Mouse (Mus musculus) limb, embryonic 14.5 days (tissue): ENCODE results near the gene Nfil3. TPM values are rescaled to one million over a fixed set of nuclear protein-coding genes. Genes with fewer than 3 reads are reported as not detected.

Experiments
- ATAC-seq: fragments of 200-750 bp; cut with Nextera tagmentation; 2 replicates; pipeline ENCODE4 v1.8.0; 2017; ENCODE audit warnings: low read depth, moderate number of reproducible peaks, moderate TSS enrichment; ENCODE audit not compliant: low FRiP score
- DNase-seq: peaks from one replicate; pipeline ENCODE4 v3.0.0-alpha.2; 2015; ENCODE audit warnings: low spot score
- H3K27ac ChIP-seq: fragments of 300-500 bp; sonication (generic); replicated peaks from 2 replicates; pipeline ENCODE4 v1.5.1; 2014; ENCODE audit warnings: low read depth, mild to moderate bottlenecking, low read length, moderate library complexity, mixed read lengths
- H3K27me3 ChIP-seq: fragments of 300-500 bp; sonication (generic); 2 replicates; pipeline ENCODE4 v1.6.1; 2014; ENCODE audit warnings: low read length, mixed read lengths; ENCODE audit not compliant: control insufficient read depth, insufficient read depth
- H3K36me3 ChIP-seq: fragments of 300-500 bp; sonication (generic); 2 replicates; pipeline ENCODE4 v1.6.1; 2014; ENCODE audit warnings: mild to moderate bottlenecking, low read length, moderate library complexity, mixed read lengths; ENCODE audit not compliant: control insufficient read depth, insufficient read depth
- H3K4me1 ChIP-seq: fragments of 300-500 bp; sonication (generic); 2 replicates; pipeline ENCODE4 v1.6.1; 2014; ENCODE audit warnings: antibody characterized with exemption, low read length, mixed read lengths; ENCODE audit not compliant: control insufficient read depth, insufficient read depth
- H3K4me2 ChIP-seq: fragments of 300-500 bp; sonication (generic); replicated peaks from 2 replicates; pipeline ENCODE4 v1.6.1; 2014; ENCODE audit warnings: low read depth, mild to moderate bottlenecking, low read length, moderate library complexity; ENCODE audit not compliant: severe bottlenecking
- H3K4me3 ChIP-seq: fragments of 300-500 bp; sonication (generic); replicated peaks from 2 replicates; pipeline ENCODE4 v1.5.1; 2014; ENCODE audit warnings: low read length
- H3K9ac ChIP-seq: fragments of 300-500 bp; sonication (generic); 2 replicates; pipeline ENCODE4 v1.6.1; 2014; ENCODE audit warnings: mild to moderate bottlenecking, low read depth, low read length, moderate library complexity; ENCODE audit not compliant: severe bottlenecking
- H3K9me3 ChIP-seq: fragments of 300-500 bp; sonication (generic); 2 replicates; pipeline ENCODE4 v1.6.1; 2016; ENCODE audit warnings: low read length; ENCODE audit not compliant: control insufficient read depth
- POLR2A ChIP-seq: fragments of 200-500 bp; IDR thresholded peaks from 2 replicates; pipeline ENCODE4 v1.8.0; 2012; ENCODE audit warnings: inconsistent platforms, mild to moderate bottlenecking, moderate library complexity, borderline replicate concordance; ENCODE audit not compliant: insufficient read depth, insufficient read length; ENCODE audit errors: extremely low read depth
- WGBS: fragments of 180-500 bp; shearing (Covaris S2); extraction: QIAGEN DNeasy Blood & Tissue Kit; methylation state at CpG from one replicate; pipeline ENCODE4 v1.1.7; 2014; 5-methylcytosine and 5-hydroxymethylcytosine counted together
- polyA plus RNA-seq, 2 experiments: library from polyadenylated mRNA; depleted of rRNA in 1 of 2; stranded (reverse) in 1 of 2; unstranded in 1 of 2; fragments of >200 nt; fragmentation: Nextera tagmentation in 1 of 2; extraction: Ambion mirVana in 1 of 2; gene quantifications; 2 replicates each; pipeline versions ENCODE4 v1.2.1 to v1.2.3; 2012 to 2014

Gene Nfil3
- polyA plus RNA-seq, 2 experiments, result 9.2 to 29.5 TPM

- 70% methylated on average over 9 of the region's 9 CpGs for WGBS
- Histone ChIP-seq H3K4me1 (peaks cover 9% of the 10 kb centered on the region), H3K27me3 (no peaks in the 10 kb centered on the region), H3K36me3 (no peaks in the 10 kb centered on the region), H3K4me3 (peak overlapping the region; percentile 85), H3K27ac (no peak overlapping the region), H3K9ac (peak overlapping the region; percentile 72), H3K4me2 (peak overlapping the region; percentile 57), H3K9me3 (no peaks in the 10 kb centered on the region)
- no peak for TF ChIP-seq POLR2A
- DNase-seq (no peak), ATAC-seq (no peak)
Observed at GRCm38 (mm10) chr13:52928392-52928791, 52.5 kb downstream of the Nfil3 start.

- H3K27ac ChIP-seq, result no peak overlapping the region
- DNase-seq (no peak), ATAC-seq (no peak)
- H3K27me3 ChIP-seq, result no peaks in the 10 kb centered on the region
- H3K4me2 ChIP-seq, result no peak overlapping the region
- H3K9ac ChIP-seq, result no peak overlapping the region
- H3K9me3 ChIP-seq, result no peaks in the 10 kb centered on the region
- H3K4me3 ChIP-seq, result no peak overlapping the region
- TF ChIP-seq POLR2A, result no peak
- 78% methylated on average over 5 of the region's 5 CpGs for WGBS
- peaks cover 9% of the 10 kb centered on the region for H3K4me1 ChIP-seq
- H3K36me3 ChIP-seq, result no peaks in the 10 kb centered on the region
Observed at GRCm38 (mm10) chr13:52924457-52924856, 56.4 kb downstream of the Nfil3 start.

GRCm38 (mm10) chr13:52921966-52922365 is 58.9 kb downstream of the Nfil3 start:
- Histone ChIP-seq H3K36me3 (no peaks in the 10 kb centered on the region), H3K9me3 (no peaks in the 10 kb centered on the region), H3K27ac (no peak overlapping the region), H3K4me1 (peaks cover 5% of the 10 kb centered on the region; the same call in 1 of the 2 replicates), H3K27me3 (no peaks in the 10 kb centered on the region), H3K4me2 (no peak overlapping the region), H3K9ac (no peak overlapping the region), H3K4me3 (no peak overlapping the region)
- DNase-seq (no peak), ATAC-seq (no peak)
- WGBS, result 87% methylated on average over 8 of the region's 8 CpGs
- no peak for TF ChIP-seq POLR2A

- Histone ChIP-seq H3K9me3 (no peaks in the 10 kb centered on the region), H3K27me3 (no peaks in the 10 kb centered on the region), H3K4me2 (no peak overlapping the region), H3K9ac (no peak overlapping the region), H3K27ac (no peak overlapping the region), H3K4me1 (peaks cover 5% of the 10 kb centered on the region; the same call in 1 of the 2 replicates), H3K36me3 (no peaks in the 10 kb centered on the region), H3K4me3 (no peak overlapping the region)
- no peak for DNase-seq
- 79% methylated on average over 7 of the region's 7 CpGs for WGBS
- ATAC-seq, result no peak
- TF ChIP-seq POLR2A, result no peak
Observed at GRCm38 (mm10) chr13:52921065-52921825, 59.6 kb downstream of the Nfil3 start.

GRCm38 (mm10) chr13:52919790-52920352 is 61.0 kb downstream of the Nfil3 start:
- Histone ChIP-seq H3K4me2 (no peak overlapping the region), H3K9ac (no peak overlapping the region), H3K36me3 (no peaks in the 10 kb centered on the region), H3K27ac (no peak overlapping the region), H3K4me1 (peaks cover 5% of the 10 kb centered on the region; the same call in 1 of the 2 replicates), H3K9me3 (no peaks in the 10 kb centered on the region), H3K4me3 (no peak overlapping the region), H3K27me3 (no peaks in the 10 kb centered on the region)
- no peak for TF ChIP-seq POLR2A
- no peak for DNase-seq
- WGBS, result 71% methylated on average over 10 of the region's 10 CpGs
- no peak for ATAC-seq
